Mouse (Mus musculus) c-Kit-positive CD71-positive TER-119-negative erythroid progenitor cells, embryonic 14.5 days (primary cell): ENCODE measurements around the gene 9530003J23Rik.
"Not testable (repeated sequence)": the region's sequence is repeated elsewhere in the genome, so short reads cannot be mapped to it uniquely, and the experiment has no call there.

Experiments
- DNase-seq: peaks from one replicate; pipeline ENCODE4 v3.0.0-alpha.2; 2013; ENCODE audit warnings: low read depth

9530003J23Rik gene

DNA sequence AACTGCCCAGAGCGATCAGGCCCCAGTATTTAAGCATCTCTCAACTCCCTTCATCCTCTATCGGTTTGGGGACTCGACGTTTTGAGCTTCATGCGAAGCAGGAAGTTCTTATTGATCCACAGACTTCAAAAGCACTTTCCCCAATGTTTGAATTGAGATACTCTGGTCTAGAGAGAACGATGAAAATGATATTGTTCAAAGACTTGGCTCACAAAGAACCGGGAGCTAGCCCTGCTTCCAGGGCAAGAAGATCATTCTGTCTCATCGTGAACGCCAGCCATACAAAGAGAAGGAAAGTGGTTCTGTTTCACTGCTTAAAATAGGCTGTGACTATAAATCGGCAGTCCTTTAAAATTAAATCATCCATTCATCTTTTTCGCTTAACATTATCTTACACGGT, at the start of gene 9530003J23Rik:
Gene 9530003J23Rik (minus strand): TSS at position 101 of the 400 bp plus-strand sequence.
- no peak for DNase-seq

DNA sequence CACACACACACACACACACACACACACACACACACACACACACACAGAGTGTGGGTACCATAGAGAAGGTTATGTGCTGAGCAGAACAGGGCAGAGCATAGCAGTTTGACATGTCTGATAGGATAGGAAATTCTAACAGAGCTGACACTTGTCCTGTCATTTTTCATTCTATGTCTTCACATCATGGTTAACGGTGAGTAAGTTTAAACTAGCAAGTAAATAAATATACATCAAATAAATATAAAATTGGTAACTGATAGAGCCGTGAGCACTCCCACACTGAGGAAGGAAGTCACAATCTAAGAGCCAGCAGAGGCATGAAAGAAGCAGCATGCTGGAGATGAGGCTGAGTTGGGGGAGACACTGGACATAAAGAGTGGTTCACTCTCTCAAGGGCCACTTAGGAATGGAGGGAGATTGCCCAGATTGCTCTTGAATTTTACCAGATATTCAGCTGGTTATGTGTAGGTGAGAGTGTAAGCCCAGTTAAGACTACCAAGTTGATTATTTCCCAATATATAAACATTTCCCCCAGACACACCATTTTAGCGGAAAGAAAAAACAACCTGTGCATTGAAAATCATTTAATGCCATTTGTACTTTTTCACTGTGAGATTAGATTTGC, 48.8 kb upstream of the 9530003J23Rik start:
- no peak for DNase-seq

DNA sequence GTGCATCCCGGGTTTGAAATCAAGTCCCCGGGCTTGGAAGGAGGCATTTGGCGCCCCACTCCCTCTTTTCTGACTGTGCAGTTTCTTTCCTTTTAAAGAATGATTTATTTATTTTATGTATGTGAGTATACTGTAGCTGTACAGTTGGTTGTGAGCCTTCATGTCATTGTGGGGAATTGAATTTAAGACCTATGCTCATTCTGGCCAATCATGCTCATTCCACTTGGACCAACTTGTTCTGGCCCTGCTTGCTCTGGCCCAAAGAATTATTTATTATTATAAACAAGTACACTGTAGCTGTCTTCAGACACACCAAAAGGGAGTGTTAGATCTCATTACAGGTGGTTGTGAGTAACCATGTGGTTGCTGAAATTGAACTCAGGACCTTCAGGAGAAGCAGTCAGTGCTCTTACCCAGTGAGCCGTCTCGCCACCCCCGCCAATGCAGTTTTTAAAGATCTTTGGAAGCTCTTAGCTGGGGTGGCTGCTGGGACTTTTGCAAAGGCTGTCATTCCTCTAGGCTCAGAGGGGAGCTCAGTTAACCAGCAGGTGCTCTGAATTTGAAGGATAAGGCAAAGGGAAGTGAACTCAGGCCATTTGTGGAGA, 48.0 kb upstream of the 9530003J23Rik start:
- no peak for DNase-seq

DNA sequence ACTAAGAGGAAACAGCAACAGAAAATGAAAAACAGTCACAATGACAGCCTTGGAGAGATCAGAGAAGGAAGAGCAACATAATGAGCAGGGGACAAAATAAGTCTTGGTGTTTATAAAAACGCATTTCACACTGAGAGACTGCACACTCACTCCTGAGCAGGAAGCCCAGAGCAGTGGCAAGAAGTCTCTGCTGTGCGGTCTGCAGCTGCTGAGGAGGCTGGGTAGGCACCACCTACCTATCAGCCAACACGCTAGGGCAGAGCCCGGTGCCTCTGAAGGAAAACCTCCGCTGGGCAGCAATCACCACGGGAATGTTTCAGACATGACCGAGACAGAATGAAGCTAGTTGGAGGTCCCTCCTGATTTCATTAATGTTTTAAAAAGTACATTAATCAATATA, 47.1 kb upstream of the 9530003J23Rik start:
- DNase-seq: not testable (repeated sequence)

DNA sequence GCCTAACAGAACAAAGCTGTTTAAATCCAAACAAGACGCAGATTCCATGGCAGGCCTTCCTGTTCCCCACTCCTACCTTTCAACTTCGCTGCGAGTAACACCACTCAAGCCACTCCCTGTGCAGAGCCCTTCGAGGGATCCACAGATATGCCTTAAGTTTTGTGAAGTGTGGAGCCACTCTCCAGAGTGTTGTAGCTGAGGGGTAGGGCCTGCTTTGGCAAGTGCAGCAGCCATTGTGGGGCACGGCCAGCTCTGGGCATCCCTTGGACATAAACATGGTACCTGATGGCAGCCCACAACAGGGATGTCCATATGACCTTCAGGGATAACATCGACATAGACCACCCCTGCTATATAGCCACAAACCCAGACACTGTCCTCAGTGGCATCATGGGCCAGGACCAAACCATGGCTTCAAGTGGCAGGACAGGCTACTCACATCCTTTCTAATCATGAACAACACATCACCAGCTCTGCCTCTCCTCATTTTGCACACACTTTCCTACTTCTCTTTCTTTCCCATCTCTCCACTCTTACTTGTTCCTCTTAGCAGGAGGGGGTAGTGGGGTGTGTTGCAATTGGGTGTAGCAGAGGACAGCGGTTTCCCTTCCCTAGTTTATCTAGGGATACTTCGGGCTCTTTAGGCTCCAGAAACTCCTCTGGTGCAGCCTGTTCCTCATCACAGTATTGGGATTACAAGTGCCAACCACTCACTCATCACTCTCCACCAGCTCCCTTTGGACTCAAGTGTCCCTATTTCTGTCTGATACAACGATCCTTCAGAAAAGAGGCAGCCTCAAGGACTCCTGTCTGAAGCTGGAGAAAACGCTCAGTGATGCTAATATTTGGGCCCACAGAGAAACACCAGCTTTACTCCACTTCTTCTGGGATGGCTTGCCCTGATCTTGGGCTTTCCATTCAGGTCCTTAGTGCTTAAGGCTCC, 46.3 kb upstream of the 9530003J23Rik start:
- DNase-seq: no peak

DNA sequence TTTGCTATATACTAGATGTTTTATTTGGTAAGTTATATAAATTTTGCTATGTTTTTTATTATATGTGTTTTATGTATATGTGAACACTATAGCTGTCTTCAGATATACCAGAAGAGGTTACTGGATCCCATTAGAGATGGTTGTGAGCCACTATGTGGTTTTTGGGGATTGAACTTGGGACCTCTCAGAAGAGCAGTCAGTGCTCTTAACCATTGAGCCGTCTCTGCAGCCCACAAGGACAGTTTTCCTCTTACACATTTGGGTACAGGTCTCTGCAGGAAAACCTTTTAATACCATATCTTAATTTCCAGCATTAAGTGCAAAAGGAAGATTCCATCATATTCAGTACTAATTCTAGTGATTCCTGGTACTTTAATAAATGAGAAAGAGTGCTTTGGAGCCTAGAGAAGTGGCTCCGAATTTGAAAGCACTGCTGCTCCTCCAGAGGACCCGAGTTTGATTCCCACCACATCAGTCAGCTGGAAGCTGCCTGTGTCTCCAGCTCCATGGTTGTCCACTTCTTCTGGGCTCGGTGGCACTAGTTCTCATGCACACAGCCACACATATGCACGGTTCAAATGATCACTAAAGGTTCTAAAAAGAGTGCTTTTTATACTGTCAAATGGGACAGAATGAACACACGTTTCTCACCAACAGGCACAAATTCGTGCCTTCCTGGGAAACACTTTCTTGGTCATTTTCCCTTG, 45.5 kb upstream of the 9530003J23Rik start:
- DNase-seq: no peak

DNA sequence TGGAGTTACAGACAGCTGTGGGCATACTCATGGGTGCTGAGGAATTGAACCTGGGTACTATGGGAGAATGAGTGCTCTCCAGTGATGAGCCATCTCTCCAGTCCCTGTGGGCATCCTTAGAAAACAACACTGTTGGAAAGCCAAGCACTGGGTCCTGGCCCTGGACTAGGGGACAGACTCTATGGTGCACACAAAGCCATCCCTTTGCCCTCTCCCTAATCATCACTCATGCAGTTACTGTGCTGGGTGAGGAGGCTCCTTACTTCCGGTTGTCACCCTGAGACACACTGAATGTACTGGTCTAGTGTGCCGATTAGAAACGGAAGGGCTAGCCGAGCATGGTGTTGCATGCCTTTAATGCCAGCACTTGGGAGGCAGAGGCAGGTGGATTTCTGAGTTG, 44.7 kb upstream of the 9530003J23Rik start:
- DNase-seq: not testable (repeated sequence)

DNA sequence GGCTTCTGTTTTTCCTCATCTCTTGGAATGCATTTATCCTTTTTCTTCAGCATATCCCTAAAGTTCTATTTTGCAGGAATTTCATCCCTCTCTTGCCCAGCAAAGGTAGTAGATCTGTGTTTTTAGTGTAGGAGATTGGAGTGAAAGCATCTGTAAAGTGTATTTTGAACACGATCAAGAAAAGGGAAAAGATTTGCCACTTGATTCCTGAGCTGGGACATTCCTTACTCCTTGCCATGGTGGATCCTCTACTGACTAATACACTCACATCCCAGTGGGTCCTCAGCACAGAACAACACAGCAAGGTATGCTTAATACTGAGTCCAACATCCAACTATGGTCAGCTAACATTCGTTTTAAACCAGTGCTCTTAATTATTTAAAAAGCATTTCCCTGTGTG, 44.0 kb upstream of the 9530003J23Rik start:
- no peak for DNase-seq

DNA sequence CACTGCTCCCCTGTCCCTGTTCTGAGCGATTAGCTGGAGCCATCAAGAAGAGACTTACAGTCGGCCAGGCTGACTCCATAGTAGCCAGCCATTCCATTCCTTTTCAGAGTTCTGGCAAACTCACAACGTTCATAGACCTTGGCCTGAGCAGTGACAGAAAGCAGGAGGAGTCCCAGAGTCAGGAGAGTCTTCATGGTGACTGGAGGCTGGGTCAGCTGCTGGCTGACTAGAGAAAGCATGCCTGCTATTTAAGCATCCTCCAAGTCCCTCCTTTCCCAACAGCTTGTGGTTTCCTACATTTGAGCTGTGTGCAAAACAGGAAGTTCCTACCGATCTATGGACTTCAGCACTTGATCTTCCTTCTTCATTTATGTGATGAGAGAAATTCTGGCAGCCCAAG, 43.5 kb upstream of the 9530003J23Rik start, which contains the start of gene Lyz2:
Gene Lyz2 (minus strand): TSS at position 273 of the 400 bp plus-strand sequence.
- no peak for DNase-seq

DNA sequence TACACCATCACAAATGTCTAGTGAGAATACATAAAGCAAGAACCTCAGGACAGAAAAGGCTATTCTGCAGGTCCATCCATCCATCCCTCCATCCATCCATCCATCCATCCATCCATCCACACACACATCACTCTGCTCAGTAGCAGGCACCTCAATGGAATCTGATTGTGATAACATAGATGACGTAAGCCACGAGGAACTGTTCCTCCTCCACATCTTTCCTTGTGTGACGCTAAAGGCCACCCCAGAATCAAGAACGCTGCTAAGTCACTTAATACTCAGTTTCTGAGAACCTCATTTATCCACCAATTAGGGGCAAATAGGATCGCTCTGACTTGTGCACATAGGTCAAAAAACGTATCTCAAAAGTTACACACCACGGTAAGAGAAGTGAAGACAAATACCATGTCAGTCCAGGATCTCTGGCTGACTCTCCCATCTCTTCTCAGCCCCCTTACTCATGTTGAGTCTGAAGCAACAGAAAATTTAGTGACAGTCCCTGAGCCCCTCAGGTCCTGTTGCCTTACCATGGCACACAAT, 42.9 kb upstream of the 9530003J23Rik start:
- DNase-seq: no peak

DNA sequence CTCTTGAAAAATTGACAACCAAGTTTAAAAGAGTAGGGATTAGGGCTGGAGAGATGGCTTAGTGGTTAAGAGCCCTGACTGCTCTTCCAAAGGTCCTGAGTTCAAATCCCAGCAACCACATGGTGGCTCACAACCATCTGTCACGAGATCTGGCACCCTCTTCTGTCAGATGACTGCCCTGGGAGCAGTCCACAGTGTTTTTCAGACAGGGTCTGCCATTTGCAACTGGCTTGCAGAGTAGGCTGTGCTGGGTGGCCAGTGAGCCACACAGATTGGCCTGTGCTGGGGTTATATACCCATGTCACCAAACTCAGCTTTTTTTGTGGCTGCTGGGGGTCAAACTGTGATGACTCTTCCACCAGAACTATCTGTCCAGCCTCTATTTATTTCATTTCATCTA, 41.5 kb upstream of the 9530003J23Rik start:
- DNase-seq: no peak

DNA sequence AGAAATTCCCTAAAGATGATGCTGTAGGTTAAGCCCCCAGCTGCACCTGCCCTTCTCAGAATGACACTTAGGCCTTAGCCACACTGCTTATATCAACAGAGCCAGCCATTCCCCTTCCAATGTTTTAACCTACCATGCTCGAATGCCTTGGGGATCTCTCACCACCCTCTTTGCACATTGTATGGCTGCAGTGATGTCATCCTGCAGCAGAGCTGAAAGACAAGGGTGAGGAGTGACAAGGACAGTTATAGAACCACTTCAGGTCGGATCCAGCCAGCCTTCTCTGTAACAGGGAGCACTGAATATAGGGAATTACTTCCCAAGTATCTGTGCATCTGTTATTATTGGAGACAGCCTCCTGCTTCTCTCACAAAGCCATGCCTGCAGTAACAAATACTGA, 40.0 kb upstream of the 9530003J23Rik start:
- DNase-seq: not testable (repeated sequence)

DNA sequence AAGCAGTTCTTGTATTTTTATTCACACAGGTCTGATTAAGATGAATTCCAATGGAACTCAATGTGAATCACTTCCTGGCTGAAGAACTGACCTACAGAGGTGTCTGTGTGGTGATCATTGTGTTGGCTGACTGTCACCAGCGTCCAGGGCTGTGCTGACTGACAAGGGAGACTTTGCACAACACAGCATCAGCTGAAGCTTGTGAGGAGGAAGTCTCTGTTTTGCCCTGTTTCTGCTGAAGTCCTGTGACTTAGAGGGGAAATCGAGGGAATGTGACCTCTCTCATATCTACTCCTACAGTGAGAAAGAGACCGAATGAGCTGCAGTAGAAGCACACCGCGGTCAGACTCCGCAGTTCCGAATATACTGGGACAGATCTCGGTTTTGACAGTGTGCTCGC, 39.3 kb upstream of the 9530003J23Rik start:
- not testable (repeated sequence) for DNase-seq

DNA sequence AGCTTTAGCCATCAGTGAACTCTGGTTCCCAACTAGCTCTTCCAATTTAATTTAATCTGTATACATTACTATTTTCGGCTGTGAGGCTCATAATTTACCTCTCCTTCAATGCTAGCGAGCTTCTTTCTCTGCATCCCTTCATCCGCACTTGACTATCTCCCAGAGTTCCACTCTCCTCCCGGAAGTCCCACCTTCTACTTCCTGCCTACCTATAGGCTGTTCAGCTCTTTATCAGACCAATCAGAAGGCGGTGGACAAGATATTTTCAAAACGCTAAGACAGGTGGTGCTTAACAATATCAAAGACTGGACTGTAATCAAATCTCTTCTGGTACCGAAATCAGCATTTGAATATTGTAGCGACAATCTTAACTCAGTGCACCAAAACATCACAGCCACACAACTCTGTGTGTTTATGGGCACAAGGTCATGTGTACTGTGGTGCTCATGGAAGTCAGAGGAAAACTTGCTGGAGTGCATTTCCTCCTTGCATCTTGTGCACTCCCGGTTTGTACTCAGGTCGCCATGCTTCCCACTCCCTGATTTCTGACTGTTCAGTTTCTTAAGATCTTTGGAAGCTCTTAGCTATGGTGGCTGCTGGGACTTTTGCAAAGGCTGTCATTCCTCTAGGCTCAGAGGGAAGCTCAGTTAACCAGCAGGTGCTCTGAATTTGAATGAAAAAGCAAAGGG, 37.3 kb upstream of the 9530003J23Rik start:
- DNase-seq: no peak

DNA sequence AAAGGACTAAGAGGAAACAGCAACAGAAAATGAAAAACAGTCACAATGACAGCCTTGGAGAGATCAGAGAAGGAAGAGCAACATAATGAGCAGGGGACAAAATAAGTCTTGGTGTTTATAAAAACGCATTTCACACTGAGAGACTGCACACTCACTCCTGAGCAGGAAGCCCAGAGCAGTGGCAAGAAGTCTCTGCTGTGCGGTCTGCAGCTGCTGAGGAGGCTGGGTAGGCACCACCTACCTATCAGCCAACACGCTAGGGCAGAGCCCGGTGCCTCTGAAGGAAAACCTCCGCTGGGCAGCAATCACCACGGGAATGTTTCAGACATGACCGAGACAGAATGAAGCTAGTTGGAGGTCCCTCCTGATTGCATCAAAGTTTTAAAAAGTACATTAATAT, 36.1 kb upstream of the 9530003J23Rik start:
- not testable (repeated sequence) for DNase-seq

DNA sequence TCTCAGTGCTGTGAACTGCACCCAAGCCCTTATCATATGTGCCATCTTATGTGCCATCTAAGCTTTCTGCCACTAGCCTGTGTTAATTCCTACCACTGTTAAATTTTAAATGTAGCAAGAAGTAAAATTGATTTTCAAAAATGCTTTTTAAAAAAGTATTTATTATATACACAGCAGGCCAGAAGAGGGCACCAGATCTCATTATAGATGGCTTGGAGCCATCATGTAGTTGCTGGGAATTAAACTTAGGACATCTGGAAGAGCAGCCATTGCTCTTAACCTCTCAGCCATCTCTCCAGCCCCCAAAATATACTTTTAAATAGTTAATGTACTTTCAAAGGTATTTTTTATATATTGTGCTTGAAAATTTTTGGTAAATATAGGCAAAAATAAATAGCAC, 33.5 kb upstream of the 9530003J23Rik start:
- no peak for DNase-seq

DNA sequence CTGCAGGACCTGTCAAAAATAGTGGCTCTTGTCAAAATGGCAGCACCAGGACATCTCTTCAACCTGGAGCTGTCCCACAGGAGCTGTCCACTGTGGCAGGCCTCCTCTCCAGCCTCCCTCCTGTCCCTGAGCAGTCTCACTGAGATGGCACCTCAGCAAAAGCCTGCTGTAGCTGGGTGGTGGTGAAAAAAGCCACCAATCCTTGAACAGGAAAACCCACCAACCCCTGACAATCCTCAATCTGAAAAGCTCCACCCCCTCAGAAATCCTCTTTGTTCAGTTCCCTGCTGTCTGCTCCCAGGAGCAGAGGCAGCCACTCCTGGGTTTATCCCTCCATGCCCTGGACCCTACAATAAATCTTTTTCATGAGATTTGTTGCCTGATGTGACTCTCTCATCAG, 21.4 kb upstream of the 9530003J23Rik start:
- no peak for DNase-seq

DNA sequence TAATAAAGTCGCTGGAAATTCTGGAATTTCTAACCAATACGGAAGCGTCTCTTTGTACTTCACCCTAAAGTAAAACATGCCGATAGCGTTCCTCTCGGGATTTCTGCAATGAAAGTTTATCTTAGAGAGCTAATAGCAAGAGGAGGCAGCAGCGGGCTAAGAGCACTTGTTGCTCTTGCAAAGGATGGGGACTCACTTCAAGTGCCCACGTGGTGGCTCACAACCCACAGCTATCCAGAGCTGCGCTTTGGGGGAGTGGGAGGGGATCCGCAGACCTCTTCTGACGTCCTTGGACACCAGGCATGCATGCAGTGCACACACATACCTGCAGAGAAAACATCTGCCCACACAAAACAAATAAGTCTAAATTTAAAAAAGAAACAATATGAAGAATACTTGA, 2.6 kb downstream of the 9530003J23Rik start:
- no peak for DNase-seq

DNA sequence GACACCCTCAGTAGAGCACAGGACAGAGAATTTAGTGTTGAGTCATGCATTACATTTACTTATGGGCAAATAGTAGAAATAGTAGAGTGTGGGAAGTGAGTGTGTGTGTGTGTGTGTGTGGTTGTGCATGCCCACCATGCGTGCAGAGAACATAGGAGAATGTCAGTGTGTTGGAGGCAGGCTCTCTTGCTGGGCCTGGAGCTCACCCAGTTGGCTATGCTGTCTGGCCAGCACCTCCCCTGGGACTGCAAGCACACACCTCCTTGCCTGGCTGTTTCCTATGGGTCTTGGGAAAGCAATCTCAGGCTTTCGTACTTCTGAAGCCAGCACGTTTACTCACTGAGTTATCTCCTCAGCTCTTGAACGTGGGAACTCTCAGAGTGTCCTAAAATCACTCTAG, 3.7 kb downstream of the 9530003J23Rik start:
- DNase-seq: no peak

DNA sequence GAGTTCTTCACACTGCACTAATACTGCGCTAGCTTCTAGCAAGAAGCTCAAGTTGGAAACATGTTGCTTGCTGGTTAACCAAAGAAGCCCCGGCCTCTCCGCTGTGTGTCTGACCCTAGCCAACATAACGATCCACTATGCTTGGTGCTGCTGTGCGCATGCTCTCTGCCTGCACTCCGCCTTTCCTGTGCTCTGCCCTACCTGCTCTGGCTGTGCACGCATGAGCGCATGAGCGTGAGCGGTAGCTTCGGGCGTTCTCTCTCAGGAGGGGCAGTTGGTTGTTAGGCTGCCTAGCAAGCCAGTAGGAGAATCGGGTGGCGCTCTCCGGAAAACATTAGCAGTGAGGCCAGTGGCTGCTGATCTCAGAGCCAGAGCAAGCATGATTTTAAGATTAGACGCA, 8.7 kb downstream of the 9530003J23Rik start:
- no peak for DNase-seq

DNA sequence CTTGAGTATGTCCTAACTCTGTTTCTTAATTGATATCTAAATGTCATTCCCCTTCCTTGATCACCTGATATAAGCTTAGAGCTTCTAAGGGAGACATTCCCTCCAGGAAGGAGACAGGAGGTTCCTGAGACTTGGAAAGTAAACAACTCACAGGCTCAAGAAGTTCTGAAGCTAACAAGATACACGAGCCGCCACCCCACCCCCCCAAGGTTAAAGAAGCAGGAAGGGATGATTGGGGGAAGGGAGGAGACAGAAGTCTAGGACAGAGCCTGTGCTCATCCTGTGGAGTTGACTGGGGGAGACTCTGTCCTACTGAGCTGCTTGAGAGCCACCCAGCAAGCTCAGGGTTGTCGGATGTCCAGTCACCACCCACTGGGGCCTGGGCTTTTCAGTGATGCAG, 12.5 kb downstream of the 9530003J23Rik start:
- no peak for DNase-seq
